Mouse (Mus musculus): ENCODE results near the gene Eef1akmt3. TPM values are rescaled to one million over a fixed set of nuclear protein-coding genes. Genes with fewer than 3 reads are reported as not detected.
"Not testable (repeated sequence)": the region's sequence is repeated elsewhere in the genome, so short reads cannot be mapped to it uniquely, and the experiment has no call there.

Gene Eef1akmt3
- polyA plus RNA-seq, 1 experiment from 2014 or later = 1.0 TPM

GRCm38 (mm10) chr10:127078001-127078676 lies 36.8 kb upstream of the Eef1akmt3 start:
- Histone ChIP-seq H3K4me2 (replicated peaks) (peak overlapping the region; percentile 98), H3K27me3 (peaks cover 85% of the 10 kb centered on the region), H3K9me3 (no peaks in the 10 kb centered on the region), H3K4me3 (peak overlapping the region; percentile 56), H3K27ac (no peak overlapping the region), H3K9ac (no peak overlapping the region; the same call in 1 of the 2 replicates), H3K36me3 (no peaks in the 10 kb centered on the region), H3K4me1 (peaks cover 41% of the 10 kb centered on the region)
- WGBS = 2% methylated on average over 12 of the region's 12 CpGs
- ATAC-seq (ENCODE audit: low FRiP score, low read depth) = no peak

- Histone ChIP-seq H3K36me3 (no peaks in the 10 kb centered on the region), H3K9ac (no peak overlapping the region), H3K4me1 (peaks cover 41% of the 10 kb centered on the region), H3K4me3 (no peak overlapping the region), H3K27ac (no peak overlapping the region), H3K27me3 (peaks cover 79% of the 10 kb centered on the region), H3K4me2 (replicated peaks) (no peak overlapping the region), H3K9me3 (no peaks in the 10 kb centered on the region)
- ATAC-seq (ENCODE audit: low FRiP score, low read depth) = no peak
- WGBS = 1% methylated on average over 10 of the region's 10 CpGs
Measured at GRCm38 (mm10) chr10:127077515-127077914, 36.2 kb upstream of the Eef1akmt3 start.

DNA sequence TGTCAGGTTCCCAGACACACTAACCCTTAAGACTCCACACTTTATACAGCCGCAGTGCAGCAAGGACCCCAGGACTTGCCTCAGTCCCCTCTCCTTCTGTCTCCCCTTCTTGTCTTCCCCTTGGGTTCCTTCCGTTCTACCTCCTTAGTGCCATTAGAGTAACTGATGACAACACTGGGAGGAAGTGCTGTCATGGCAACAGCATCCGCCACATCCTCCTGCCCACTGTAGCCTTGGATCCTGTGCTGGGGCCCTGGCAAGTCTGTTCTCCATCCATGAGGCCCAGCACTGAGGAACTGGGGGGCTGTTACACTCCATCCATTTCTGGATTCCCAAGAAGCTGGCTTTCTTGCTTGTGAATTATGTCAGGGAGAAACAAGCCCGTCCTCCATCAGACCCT lies 34.8 kb upstream of the Eef1akmt3 start:
- Histone ChIP-seq H3K27me3 (peaks cover 65% of the 10 kb centered on the region), H3K27ac (no peak overlapping the region), H3K4me2 (replicated peaks) (no peak overlapping the region), H3K4me3 (no peak overlapping the region), H3K36me3 (no peaks in the 10 kb centered on the region), H3K9me3 (no peaks in the 10 kb centered on the region), H3K9ac (no peak overlapping the region), H3K4me1 (peaks cover 34% of the 10 kb centered on the region)
- WGBS = 35% methylated on average over 4 of the region's 4 CpGs
- ATAC-seq (ENCODE audit: low FRiP score, low read depth) = no peak

DNA sequence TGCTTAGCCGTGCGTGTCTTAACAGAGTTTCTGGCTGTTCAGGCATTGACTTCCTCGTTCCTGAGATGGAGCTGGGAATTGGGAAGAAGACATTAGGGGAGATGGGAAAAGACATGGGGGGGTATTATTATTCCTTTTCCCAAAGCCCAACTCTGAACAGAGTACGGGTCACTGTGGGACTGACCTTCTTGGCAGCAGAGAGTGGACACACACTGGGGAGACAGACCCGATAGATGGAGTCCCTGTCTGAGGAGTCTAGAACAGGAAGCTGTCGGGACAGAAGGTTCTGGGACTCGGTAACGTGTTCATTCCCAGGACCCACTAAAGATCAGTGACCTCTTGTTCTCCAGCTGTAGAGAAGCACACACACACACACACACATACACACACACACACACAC lies 34.3 kb upstream of the Eef1akmt3 start:
- no peak for ATAC-seq (ENCODE audit: low FRiP score, low read depth)
- 68% methylated on average over 8 of the region's 8 CpGs for WGBS
- H3K4me1 ChIP-seq = peaks cover 34% of the 10 kb centered on the region
- peaks cover 60% of the 10 kb centered on the region for H3K27me3 ChIP-seq
- H3K27ac ChIP-seq = no peak overlapping the region
- H3K9me3 ChIP-seq = no peaks in the 10 kb centered on the region
- H3K36me3 ChIP-seq = no peaks in the 10 kb centered on the region
- no peak overlapping the region for H3K9ac ChIP-seq
- no peak overlapping the region for H3K4me2 ChIP-seq (replicated peaks)
- no peak overlapping the region for H3K4me3 ChIP-seq

- H3K27me3 ChIP-seq = peaks cover 55% of the 10 kb centered on the region
- no peak within 1 kb of the TSS for H3K4me3 ChIP-seq
- H3K9me3 ChIP-seq = no peaks in the 10 kb centered on the region
- WGBS = 54% methylated on average over 9 of the region's 9 CpGs
- no peak within 1 kb of the TSS for H3K4me2 ChIP-seq (replicated peaks)
- H3K4me1 ChIP-seq = peaks cover 29% of the 10 kb centered on the region
- H3K36me3 ChIP-seq = no peaks in the 10 kb centered on the region
- ATAC-seq (ENCODE audit: low FRiP score, low read depth) = no peak
- no peak within 1 kb of the TSS for H3K27ac ChIP-seq
- no peak within 1 kb of the TSS for H3K9ac ChIP-seq
Measured at GRCm38 (mm10) chr10:127075080-127075479, 33.8 kb upstream of the Eef1akmt3 start, which contains the start of gene Agap2. Gene Agap2, plus strand, starts transcription at chr10:127075284.

DNA sequence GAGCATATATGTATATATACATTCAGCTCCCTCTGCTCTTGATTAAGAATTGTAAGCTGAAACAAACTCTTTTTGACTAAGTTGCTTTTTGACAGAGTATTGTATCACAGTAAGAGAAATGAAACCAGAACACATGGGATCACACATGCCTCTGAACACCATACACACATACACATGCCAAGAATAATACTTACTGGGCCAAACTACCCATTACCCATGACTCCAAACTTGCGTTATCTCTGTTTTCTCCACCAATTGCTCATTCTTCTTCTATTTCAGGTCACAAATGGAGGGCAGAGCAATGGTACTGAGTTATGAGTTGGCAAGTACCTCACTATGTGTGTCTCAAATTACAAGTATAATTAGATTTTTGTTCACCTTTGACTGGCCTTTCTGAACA lies 32.7 kb upstream of the Eef1akmt3 start:
- Histone ChIP-seq H3K27ac (no peak overlapping the region), H3K4me1 (peaks cover 22% of the 10 kb centered on the region), H3K9me3 (no peaks in the 10 kb centered on the region), H3K4me2 (replicated peaks) (no peak overlapping the region), H3K36me3 (no peaks in the 10 kb centered on the region), H3K27me3 (peaks cover 44% of the 10 kb centered on the region), H3K4me3 (no peak overlapping the region), H3K9ac (no peak overlapping the region)
- WGBS = 82% methylated on average over 1 of the region's 1 CpGs
- ATAC-seq (ENCODE audit: low FRiP score, low read depth) = no peak

DNA sequence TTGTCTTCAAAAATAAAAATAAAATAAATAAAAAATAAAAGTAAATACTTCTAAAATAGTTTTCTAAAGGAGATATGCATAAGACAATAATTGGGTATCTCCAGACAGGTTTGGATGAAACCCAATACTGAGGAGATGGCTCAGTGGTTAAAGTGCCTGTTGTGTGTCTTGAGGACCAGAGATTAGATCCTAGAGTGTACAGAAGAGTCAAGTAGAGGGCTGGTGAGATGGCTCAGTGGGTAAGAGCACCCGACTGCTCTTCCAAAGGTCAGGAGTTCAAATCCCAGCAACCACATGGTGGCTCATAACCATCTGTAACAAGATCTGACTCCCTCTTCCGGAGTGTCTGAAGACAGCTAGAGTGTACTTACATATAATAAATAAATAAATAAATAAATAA lies 31.7 kb upstream of the Eef1akmt3 start:
- 81% methylated on average over 2 of the region's 2 CpGs for WGBS
- H3K9me3 ChIP-seq; ATAC-seq (ENCODE audit: low FRiP score, low read depth): not testable (repeated sequence)

GRCm38 (mm10) chr10:127072270-127072669 lies 31.0 kb upstream of the Eef1akmt3 start:
- H3K4me3 ChIP-seq = not testable (repeated sequence)
- 88% methylated on average over 4 of the region's 4 CpGs for WGBS

More for the DNA sequence above, 31.7 kb upstream of the Eef1akmt3 start:
- not testable (repeated sequence) for H3K4me2 ChIP-seq (replicated peaks); H3K9ac ChIP-seq; H3K4me3 ChIP-seq; H3K36me3 ChIP-seq; H3K27ac ChIP-seq
- Histone ChIP-seq H3K27me3 (peaks cover 34% of the 10 kb centered on the region), H3K4me1 (peaks cover 25% of the 10 kb centered on the region)

GRCm38 (mm10) chr10:127071203-127071602 lies 29.9 kb upstream of the Eef1akmt3 start:
- Histone ChIP-seq H3K36me3 (peaks cover 26% of the 10 kb centered on the region), H3K4me1 (peaks cover 22% of the 10 kb centered on the region), H3K4me3 (peak overlapping the region; percentile 68), H3K4me2 (replicated peaks) (peak overlapping the region; percentile 98), H3K27ac (no peak overlapping the region), H3K9ac (peak overlapping the region; percentile 76), H3K27me3 (peaks cover 16% of the 10 kb centered on the region), H3K9me3 (no peaks in the 10 kb centered on the region)
- ATAC-seq (ENCODE audit: low FRiP score, low read depth) = no peak
- 79% methylated on average over 9 of the region's 9 CpGs for WGBS

More at GRCm38 (mm10) chr10:127072270-127072669, 31.0 kb upstream of the Eef1akmt3 start:
- H3K9me3 ChIP-seq; H3K27ac ChIP-seq; ATAC-seq (ENCODE audit: low FRiP score, low read depth); H3K9ac ChIP-seq; H3K4me2 ChIP-seq (replicated peaks): not testable (repeated sequence)
- peaks cover 22% of the 10 kb centered on the region for H3K4me1 ChIP-seq
- peaks cover 27% of the 10 kb centered on the region for H3K27me3 ChIP-seq
- peaks cover 15% of the 10 kb centered on the region for H3K36me3 ChIP-seq

DNA sequence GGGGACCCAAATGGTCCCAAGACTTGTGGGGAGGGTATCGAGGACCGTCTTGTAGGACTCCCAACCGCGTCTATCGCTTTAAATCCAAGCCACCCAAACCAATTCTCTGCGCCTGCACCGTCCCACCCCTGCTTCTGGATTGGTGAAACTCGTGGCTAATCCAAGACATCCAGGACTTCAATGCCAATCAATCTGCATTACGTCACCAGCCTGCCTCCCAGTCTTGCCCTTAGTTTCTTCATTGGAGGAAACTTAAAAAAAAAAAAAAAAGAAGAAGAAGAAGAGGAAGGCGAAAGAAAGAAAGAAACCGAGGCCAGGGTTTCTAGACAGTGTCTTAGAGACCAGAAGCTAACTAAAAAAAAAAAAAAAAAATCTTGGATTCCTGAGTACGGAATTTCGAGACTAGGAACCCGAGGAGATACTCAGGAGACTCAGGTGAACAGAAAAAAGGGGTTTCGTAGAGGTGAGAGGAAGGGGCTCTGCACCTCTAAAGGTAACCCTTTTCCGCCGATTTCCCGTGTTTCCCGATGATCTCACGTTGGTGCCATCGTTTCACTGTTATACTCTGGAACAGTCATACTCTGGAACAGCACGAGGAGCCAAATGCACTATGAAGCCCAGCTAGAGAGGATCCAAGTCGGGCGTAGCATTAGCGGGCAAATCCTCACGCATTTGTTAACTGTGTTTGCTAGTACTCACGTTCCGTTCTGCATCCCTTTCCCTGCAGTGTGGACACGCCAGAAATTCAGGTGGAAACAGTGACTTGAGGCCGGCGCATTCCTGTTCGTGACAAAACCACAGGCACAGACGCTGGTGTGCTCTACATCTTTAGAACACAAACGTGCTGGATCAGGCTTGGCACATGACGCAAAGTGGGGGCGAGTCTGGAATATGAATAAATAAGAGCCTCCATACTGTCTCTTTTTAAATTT lies 29.1 kb upstream of the Eef1akmt3 start, which contains the start of gene Tspan31:
TSS of gene Tspan31 (minus strand) at position 75 of the 932 bp plus-strand sequence.
- WGBS = 2% methylated on average over 36 of the region's 36 CpGs
- ATAC-seq (ENCODE audit: low FRiP score, low read depth) = peak; percentile 92

GRCm38 (mm10) chr10:127069281-127070189 lies 28.2 kb upstream of the Eef1akmt3 start:
- Histone ChIP-seq H3K9me3 (no peaks in the 10 kb centered on the region), H3K4me1 (peaks cover 32% of the 10 kb centered on the region), H3K9ac (peak overlapping the region; percentile 78), H3K4me3 (peak overlapping the region; percentile 68), H3K27me3 (no peaks in the 10 kb centered on the region), H3K4me2 (replicated peaks) (peak overlapping the region; percentile 98), H3K27ac (peak overlapping the region; percentile 89), H3K36me3 (peaks cover 42% of the 10 kb centered on the region)
- peak; percentile 73 for ATAC-seq (ENCODE audit: low FRiP score, low read depth)
- WGBS = 7% methylated on average over 30 of the region's 30 CpGs

More for the DNA sequence above, 29.1 kb upstream of the Eef1akmt3 start, which contains the start of gene Tspan31:
- Histone ChIP-seq H3K27me3 (peaks cover 8% of the 10 kb centered on the region), H3K4me3 (peak within 1 kb of the TSS; percentile 68), H3K36me3 (peaks cover 33% of the 10 kb centered on the region), H3K4me1 (peaks cover 22% of the 10 kb centered on the region), H3K9ac (peak within 1 kb of the TSS; percentile 78), H3K9me3 (no peaks in the 10 kb centered on the region), H3K27ac (peak within 1 kb of the TSS; percentile 89), H3K4me2 (replicated peaks) (peak within 1 kb of the TSS; percentile 98)
